Mouse (Mus musculus): ENCODE results near the gene Fgfr2. TPM values are rescaled to one million over a fixed set of nuclear protein-coding genes. Genes with fewer than 3 reads are reported as not detected.

The Fgfr2 gene
- polyA plus RNA-seq, 1 experiment from 2014 or later: 11.4 TPM

GRCm38 (mm10) chr7:132438060-132438459 is 685.1 kb downstream of the Fgfr2 start:
- H3K36me3 ChIP-seq (ENCODE audit: control insufficient read depth, insufficient read depth): no peaks in the 10 kb centered on the region
- 68% methylated on average over 6 of the region's 6 CpGs for WGBS (ENCODE audit: insufficient replicate concordance)
- no peak for ATAC-seq (ENCODE audit: low read depth)
- no peaks in the 10 kb centered on the region for H3K27me3 ChIP-seq (ENCODE audit: control insufficient read depth, insufficient read depth, low read depth, low read length)
- H3K4me3 ChIP-seq (ENCODE audit: low read depth, low read length): no peak overlapping the region
- H3K4me2 ChIP-seq (ENCODE audit: low read depth, low read length): no peak overlapping the region
- no peak overlapping the region for H3K27ac ChIP-seq (ENCODE audit: low read length)
- no peak overlapping the region for H3K9ac ChIP-seq (ENCODE audit: low read depth, low read length)
- H3K4me1 ChIP-seq (ENCODE audit: control insufficient read depth, low read depth, low read length): no peaks in the 10 kb centered on the region
- H3K9me3 ChIP-seq (replicated peaks; ENCODE audit: control insufficient read depth, low read length): no peaks in the 10 kb centered on the region

- no peaks in the 10 kb centered on the region for H3K9me3 ChIP-seq (replicated peaks; ENCODE audit: control insufficient read depth, low read length)
- no peaks in the 10 kb centered on the region for H3K4me1 ChIP-seq (ENCODE audit: control insufficient read depth, low read depth, low read length)
- no peaks in the 10 kb centered on the region for H3K27me3 ChIP-seq (ENCODE audit: control insufficient read depth, insufficient read depth, low read depth, low read length)
- ATAC-seq (ENCODE audit: low read depth): no peak
- H3K27ac ChIP-seq (ENCODE audit: low read length): no peak overlapping the region
- H3K4me2 ChIP-seq (ENCODE audit: low read depth, low read length): no peak overlapping the region
- H3K4me3 ChIP-seq (ENCODE audit: low read depth, low read length): no peak overlapping the region
- no peaks in the 10 kb centered on the region for H3K36me3 ChIP-seq (ENCODE audit: control insufficient read depth, insufficient read depth)
- 71% methylated on average over 3 of the region's 3 CpGs for WGBS (ENCODE audit: insufficient replicate concordance)
- H3K9ac ChIP-seq (ENCODE audit: low read depth, low read length): no peak overlapping the region
These were observed 685.7 kb downstream of the Fgfr2 start for GRCm38 (mm10) chr7:132437431-132437830.

- WGBS (ENCODE audit: insufficient replicate concordance): 42% methylated on average over 8 of the region's 8 CpGs
- Histone ChIP-seq H3K9ac (ENCODE audit: low read depth, low read length) (no peak overlapping the region), H3K4me1 (ENCODE audit: control insufficient read depth, low read depth, low read length) (no peaks in the 10 kb centered on the region), H3K4me2 (ENCODE audit: low read depth, low read length) (no peak overlapping the region), H3K9me3 (replicated peaks; ENCODE audit: control insufficient read depth, low read length) (no peaks in the 10 kb centered on the region), H3K36me3 (ENCODE audit: control insufficient read depth, insufficient read depth) (no peaks in the 10 kb centered on the region), H3K27ac (ENCODE audit: low read length) (no peak overlapping the region), H3K4me3 (ENCODE audit: low read depth, low read length) (no peak overlapping the region), H3K27me3 (ENCODE audit: control insufficient read depth, insufficient read depth, low read depth, low read length) (peaks cover 2% of the 10 kb centered on the region; the same call in 1 of the 2 replicates)
- ATAC-seq (ENCODE audit: low read depth): peak; percentile 53; the same call in 1 of the 2 replicates
These were observed 687.6 kb downstream of the Fgfr2 start for GRCm38 (mm10) chr7:132435486-132436055.

GRCm38 (mm10) chr7:132429324-132429723 is 693.8 kb downstream of the Fgfr2 start:
- Histone ChIP-seq H3K4me3 (ENCODE audit: low read depth, low read length) (no peak overlapping the region), H3K4me1 (ENCODE audit: control insufficient read depth, low read depth, low read length) (no peaks in the 10 kb centered on the region), H3K9me3 (replicated peaks; ENCODE audit: control insufficient read depth, low read length) (no peaks in the 10 kb centered on the region), H3K36me3 (ENCODE audit: control insufficient read depth, insufficient read depth) (no peaks in the 10 kb centered on the region), H3K4me2 (ENCODE audit: low read depth, low read length) (no peak overlapping the region), H3K27ac (ENCODE audit: low read length) (no peak overlapping the region), H3K9ac (ENCODE audit: low read depth, low read length) (no peak overlapping the region), H3K27me3 (ENCODE audit: control insufficient read depth, insufficient read depth, low read depth, low read length) (peaks cover 2% of the 10 kb centered on the region; the same call in 1 of the 2 replicates)
- 0 out of 2 replicates have a peak, but pooled peaks have one; percentile 13 for ATAC-seq (ENCODE audit: low read depth)
- 70% methylated on average over 4 of the region's 4 CpGs for WGBS (ENCODE audit: insufficient replicate concordance)

GRCm38 (mm10) chr7:132428308-132428707 is 694.8 kb downstream of the Fgfr2 start:
- Histone ChIP-seq H3K27ac (ENCODE audit: low read length) (no peak overlapping the region), H3K4me1 (ENCODE audit: control insufficient read depth, low read depth, low read length) (no peaks in the 10 kb centered on the region), H3K27me3 (ENCODE audit: control insufficient read depth, insufficient read depth, low read depth, low read length) (peaks cover 2% of the 10 kb centered on the region; the same call in 1 of the 2 replicates), H3K36me3 (ENCODE audit: control insufficient read depth, insufficient read depth) (no peaks in the 10 kb centered on the region), H3K9ac (ENCODE audit: low read depth, low read length) (no peak overlapping the region), H3K4me2 (ENCODE audit: low read depth, low read length) (no peak overlapping the region), H3K4me3 (ENCODE audit: low read depth, low read length) (no peak overlapping the region), H3K9me3 (replicated peaks; ENCODE audit: control insufficient read depth, low read length) (no peaks in the 10 kb centered on the region)
- ATAC-seq (ENCODE audit: low read depth): no peak
- WGBS (ENCODE audit: insufficient replicate concordance): 64% methylated on average over 4 of the region's 4 CpGs

- Histone ChIP-seq H3K4me3 (ENCODE audit: low read depth, low read length) (no peak overlapping the region), H3K27me3 (ENCODE audit: control insufficient read depth, insufficient read depth, low read depth, low read length) (no peaks in the 10 kb centered on the region), H3K4me2 (ENCODE audit: low read depth, low read length) (no peak overlapping the region), H3K9ac (ENCODE audit: low read depth, low read length) (no peak overlapping the region), H3K36me3 (ENCODE audit: control insufficient read depth, insufficient read depth) (no peaks in the 10 kb centered on the region), H3K4me1 (ENCODE audit: control insufficient read depth, low read depth, low read length) (no peaks in the 10 kb centered on the region), H3K27ac (ENCODE audit: low read length) (no peak overlapping the region), H3K9me3 (replicated peaks; ENCODE audit: control insufficient read depth, low read length) (no peaks in the 10 kb centered on the region)
- ATAC-seq (ENCODE audit: low read depth): no peak
- WGBS (ENCODE audit: insufficient replicate concordance): 61% methylated on average over 5 of the region's 5 CpGs
These were observed 697.1 kb downstream of the Fgfr2 start for GRCm38 (mm10) chr7:132426069-132426468.

GRCm38 (mm10) chr7:132425364-132425999 is 697.7 kb downstream of the Fgfr2 start:
- no peak overlapping the region for H3K4me2 ChIP-seq (ENCODE audit: low read depth, low read length)
- H3K27ac ChIP-seq (ENCODE audit: low read length): no peak overlapping the region
- H3K36me3 ChIP-seq (ENCODE audit: control insufficient read depth, insufficient read depth): no peaks in the 10 kb centered on the region
- H3K27me3 ChIP-seq (ENCODE audit: control insufficient read depth, insufficient read depth, low read depth, low read length): no peaks in the 10 kb centered on the region
- no peaks in the 10 kb centered on the region for H3K9me3 ChIP-seq (replicated peaks; ENCODE audit: control insufficient read depth, low read length)
- H3K4me1 ChIP-seq (ENCODE audit: control insufficient read depth, low read depth, low read length): no peaks in the 10 kb centered on the region
- no peak overlapping the region for H3K9ac ChIP-seq (ENCODE audit: low read depth, low read length)
- WGBS (ENCODE audit: insufficient replicate concordance): 63% methylated on average over 11 of the region's 11 CpGs
- ATAC-seq (ENCODE audit: low read depth): no peak
- H3K4me3 ChIP-seq (ENCODE audit: low read depth, low read length): no peak overlapping the region

GRCm38 (mm10) chr7:132423570-132423969 is 699.6 kb downstream of the Fgfr2 start:
- Histone ChIP-seq H3K27me3 (ENCODE audit: control insufficient read depth, insufficient read depth, low read depth, low read length) (no peaks in the 10 kb centered on the region), H3K36me3 (ENCODE audit: control insufficient read depth, insufficient read depth) (no peaks in the 10 kb centered on the region), H3K4me3 (ENCODE audit: low read depth, low read length) (no peak overlapping the region), H3K9me3 (replicated peaks; ENCODE audit: control insufficient read depth, low read length) (no peaks in the 10 kb centered on the region), H3K4me1 (ENCODE audit: control insufficient read depth, low read depth, low read length) (no peaks in the 10 kb centered on the region), H3K9ac (ENCODE audit: low read depth, low read length) (no peak overlapping the region), H3K27ac (ENCODE audit: low read length) (no peak overlapping the region), H3K4me2 (ENCODE audit: low read depth, low read length) (no peak overlapping the region)
- WGBS (ENCODE audit: insufficient replicate concordance): 58% methylated on average over 5 of the region's 5 CpGs
- ATAC-seq (ENCODE audit: low read depth): 0 out of 2 replicates have a peak, but pooled peaks have one; percentile 24
